Mouse (Mus musculus) liver, embryonic 11.5 days (tissue): ENCODE measurements around the gene Lin9. TPM values are rescaled to one million over a fixed set of nuclear protein-coding genes. Genes with fewer than 3 reads are reported as not detected.
"Not testable (repeated sequence)": the region's sequence is repeated elsewhere in the genome, so short reads cannot be mapped to it uniquely, and the experiment has no call there.

Experiments used
- ATAC-seq: fragments of 200-750 bp; cut with Nextera tagmentation; replicated peaks from 2 replicates; pipeline ENCODE4 v1.8.0; 2017; ENCODE audit warnings: moderate number of reproducible peaks, mild to moderate bottlenecking, moderate TSS enrichment, moderate library complexity; ENCODE audit not compliant: low FRiP score
- DNase-seq: peaks from one replicate; pipeline ENCODE4 v3.0.0-alpha.2; 2017; ENCODE audit warnings: low spot score
- H3K27ac ChIP-seq: fragments of 300-500 bp; sonication (generic); 2 replicates; pipeline ENCODE4 v1.5.1; 2014; ENCODE audit warnings: mild to moderate bottlenecking, low read depth, low read length, control low read depth
- H3K27me3 ChIP-seq: fragments of 300-500 bp; sonication (generic); replicated peaks from 2 replicates; pipeline ENCODE4 v1.6.1; 2014; ENCODE audit warnings: low read length, mixed read lengths; ENCODE audit not compliant: control insufficient read depth, insufficient read depth
- H3K36me3 ChIP-seq: fragments of 300-500 bp; sonication (generic); 2 replicates; pipeline ENCODE4 v1.6.1; 2014; ENCODE audit warnings: mild to moderate bottlenecking, low read length, moderate library complexity, mixed read lengths; ENCODE audit not compliant: control insufficient read depth, insufficient read depth
- H3K4me1 ChIP-seq: fragments of 300-500 bp; sonication (generic); replicated peaks from 2 replicates; pipeline ENCODE4 v1.6.1; 2014; ENCODE audit warnings: low read length, mixed read lengths; ENCODE audit not compliant: control insufficient read depth, insufficient read depth
- H3K4me2 ChIP-seq: fragments of 300-500 bp; sonication (generic); 2 replicates; pipeline ENCODE4 v1.6.1; 2014; ENCODE audit warnings: mild to moderate bottlenecking, control low read depth, moderate library complexity
- H3K4me3 ChIP-seq: fragments of 300-500 bp; sonication (generic); 2 replicates; pipeline ENCODE4 v1.5.1; 2014; ENCODE audit warnings: low read depth, low read length, control low read depth
- H3K9ac ChIP-seq: fragments of 300-500 bp; sonication (generic); 2 replicates; pipeline ENCODE4 v1.6.1; 2014; ENCODE audit warnings: low read depth, low read length, control low read depth
- H3K9me3 ChIP-seq: fragments of 300-500 bp; sonication (generic); 2 replicates; pipeline ENCODE4 v1.6.1; 2016; ENCODE audit warnings: low read length, inconsistent platforms, mixed read lengths; ENCODE audit not compliant: control insufficient read depth
- WGBS: fragments of 180-500 bp; shearing (Covaris S2); extraction: QIAGEN DNeasy Blood & Tissue Kit; methylation state at CpG from one replicate; pipeline ENCODE4 v1.1.7; 2014; 5-methylcytosine and 5-hydroxymethylcytosine counted together
- polyA plus RNA-seq: library from polyadenylated mRNA; unstranded; fragments of >200 nt; fragmentation: Nextera tagmentation; extraction: Ambion mirVana; gene quantifications from 2 replicates; pipeline ENCODE4 v1.2.1, GENCODE M21; 2014

Gene Lin9
- polyA plus RNA-seq, 1 experiment from 2014 or later = 21.3 TPM

- no peak for DNase-seq
- H3K4me1 ChIP-seq = no peaks in the 10 kb centered on the region
- no peak overlapping the region for H3K4me3 ChIP-seq
- no peak overlapping the region for H3K4me2 ChIP-seq
- H3K27me3 ChIP-seq = no peaks in the 10 kb centered on the region
- H3K36me3 ChIP-seq = no peaks in the 10 kb centered on the region
- H3K27ac ChIP-seq = no peak overlapping the region
- ATAC-seq = no peak
- 64% methylated on average over 4 of the region's 4 CpGs for WGBS
- no peak overlapping the region for H3K9ac ChIP-seq
- no peaks in the 10 kb centered on the region; the same call in 1 of the 2 replicates for H3K9me3 ChIP-seq
Measured at GRCm38 (mm10) chr1:180622389-180622788, 18.6 kb upstream of the Lin9 start.

GRCm38 (mm10) chr1:180623911-180624310, 17.0 kb upstream of the Lin9 start:
- Histone ChIP-seq H3K4me2 (no peak overlapping the region), H3K27me3 (no peaks in the 10 kb centered on the region), H3K4me1 (no peaks in the 10 kb centered on the region), H3K9ac (no peak overlapping the region), H3K36me3 (no peaks in the 10 kb centered on the region), H3K9me3 (no peaks in the 10 kb centered on the region; the same call in 1 of the 2 replicates), H3K27ac (no peak overlapping the region), H3K4me3 (no peak overlapping the region)
- 84% methylated on average over 2 of the region's 2 CpGs for WGBS
- DNase-seq = no peak
- no peak for ATAC-seq

GRCm38 (mm10) chr1:180626141-180626540, 14.8 kb upstream of the Lin9 start:
- ATAC-seq = no peak
- H3K27me3 ChIP-seq = no peaks in the 10 kb centered on the region
- no peak overlapping the region for H3K27ac ChIP-seq
- H3K9ac ChIP-seq = no peak overlapping the region
- H3K4me2 ChIP-seq = no peak overlapping the region
- H3K9me3 ChIP-seq = no peaks in the 10 kb centered on the region; the same call in 1 of the 2 replicates
- no peak overlapping the region for H3K4me3 ChIP-seq
- DNase-seq = no peak
- no peaks in the 10 kb centered on the region for H3K36me3 ChIP-seq
- no peaks in the 10 kb centered on the region for H3K4me1 ChIP-seq
- WGBS = 82% methylated on average over 2 of the region's 2 CpGs

GRCm38 (mm10) chr1:180637796-180638195, 3.2 kb upstream of the Lin9 start:
- H3K27me3 ChIP-seq, H3K9me3 ChIP-seq, ATAC-seq, H3K36me3 ChIP-seq, H3K27ac ChIP-seq, DNase-seq, H3K4me3 ChIP-seq, H3K4me2 ChIP-seq, H3K9ac ChIP-seq: not testable (repeated sequence)
- WGBS = 85% methylated on average over 2 of the region's 2 CpGs
- H3K4me1 ChIP-seq = peaks cover 19% of the 10 kb centered on the region

GRCm38 (mm10) chr1:180639416-180640401, 1.2 kb upstream of the Lin9 start:
- Histone ChIP-seq H3K9ac (peak overlapping the region; percentile 99), H3K36me3 (no peaks in the 10 kb centered on the region), H3K4me2 (peak overlapping the region; percentile 84), H3K4me3 (peak overlapping the region; percentile 94), H3K4me1 (peaks cover 19% of the 10 kb centered on the region), H3K9me3 (no peaks in the 10 kb centered on the region), H3K27ac (0 out of 2 replicates have a peak overlapping the region, but pooled peaks have one; percentile 94), H3K27me3 (no peaks in the 10 kb centered on the region)
- DNase-seq (no peak), ATAC-seq (no peak)
- 59% methylated on average over 10 of the region's 10 CpGs for WGBS

- H3K9me3 ChIP-seq = no peaks in the 10 kb centered on the region
- peak overlapping the region; percentile 94 for H3K4me3 ChIP-seq
- H3K27me3 ChIP-seq = no peaks in the 10 kb centered on the region
- H3K4me1 ChIP-seq = peaks cover 19% of the 10 kb centered on the region
- peak overlapping the region; percentile 94 for H3K27ac ChIP-seq
- H3K4me2 ChIP-seq = peak overlapping the region; percentile 84
- ATAC-seq (peak; percentile 60), DNase-seq (peak; percentile 77)
- WGBS = under 1% methylated on average over 59 of the region's 61 CpGs
- H3K36me3 ChIP-seq = no peaks in the 10 kb centered on the region
- H3K9ac ChIP-seq = peak overlapping the region; percentile 99
Measured at GRCm38 (mm10) chr1:180640605-180641125, 285 bp upstream of the Lin9 start.

- WGBS = 2% methylated on average over 50 of the region's 50 CpGs
- no peak for DNase-seq
Measured at GRCm38 (mm10) chr1:180641518-180642227, 723 bp downstream of the Lin9 start.

GRCm38 (mm10) chr1:180642228-180642564, 1.2 kb downstream of the Lin9 start:
- Histone ChIP-seq H3K9me3 (no peaks in the 10 kb centered on the region), H3K27me3 (no peaks in the 10 kb centered on the region), H3K36me3 (no peaks in the 10 kb centered on the region), H3K9ac (peak overlapping the region; percentile 99), H3K4me1 (peaks cover 18% of the 10 kb centered on the region), H3K27ac (no peak overlapping the region), H3K4me3 (peak overlapping the region; percentile 94), H3K4me2 (peak overlapping the region; percentile 84)
- no peak for ATAC-seq
- WGBS = 70% methylated on average over 8 of the region's 8 CpGs
- no peak for DNase-seq

More at GRCm38 (mm10) chr1:180641518-180642227, 723 bp downstream of the Lin9 start:
- H3K9ac ChIP-seq = peak overlapping the region; percentile 99
- no peaks in the 10 kb centered on the region for H3K36me3 ChIP-seq
- ATAC-seq = peak; percentile 48
- H3K4me3 ChIP-seq = peak overlapping the region; percentile 94
- peak overlapping the region; percentile 84 for H3K4me2 ChIP-seq
- no peaks in the 10 kb centered on the region for H3K27me3 ChIP-seq
- peaks cover 21% of the 10 kb centered on the region for H3K4me1 ChIP-seq
- no peaks in the 10 kb centered on the region for H3K9me3 ChIP-seq
- peak overlapping the region; percentile 94 for H3K27ac ChIP-seq
